Mouse (Mus musculus): ENCODE data around the gene Grin3a. TPM values are rescaled to one million over a fixed set of nuclear protein-coding genes. Genes with fewer than 3 reads are reported as not detected.

The Grin3a gene
- polyA plus RNA-seq, 2 experiments: 0.02 to 0.03 TPM

- DNase-seq (ENCODE audit: low read depth in 3 of 3, low spot score in 3 of 3) (no peak), ATAC-seq (ENCODE audit: insufficient read depth) (no peak)
- H3K9ac ChIP-seq (replicated peaks): no peak overlapping the region
- H3K4me1 ChIP-seq (replicated peaks; ENCODE audit: control insufficient read depth in 2 of 2, insufficient read depth in 2 of 2, low read length in 1 of 2): no peaks in the 10 kb centered on the region
- 64% methylated on average over 2 of the region's 2 CpGs for WGBS (ENCODE audit: insufficient replicate concordance)
- no peaks in the 10 kb centered on the region for H3K36me3 ChIP-seq (replicated peaks; ENCODE audit: control insufficient read depth, insufficient read depth, low read depth)
- H3K27ac ChIP-seq: no peak overlapping the region
- TF ChIP-seq EP300 (IDR thresholded peaks at IDR 0.05; ENCODE audit: low read depth): no peak
- H3K9me3 ChIP-seq (ENCODE audit: control insufficient read depth, low read length): no peaks in the 10 kb centered on the region
- H3K27me3 ChIP-seq (ENCODE audit: control insufficient read depth, insufficient read depth, low read length): no peaks in the 10 kb centered on the region
- H3K4me3 ChIP-seq (ENCODE audit: insufficient read depth in 1 of 2, low read depth in 2 of 2, low read length in 2 of 2): no peak overlapping the region
- H3K4me2 ChIP-seq (ENCODE audit: low read depth): no peak overlapping the region
These were observed 46.2 kb downstream of the Grin3a start for GRCm38 (mm10) chr4:49799338-49799737.

- TF ChIP-seq CTCF (IDR thresholded peaks at IDR 0.05; ENCODE audit: low read depth) (no peak), EP300 (IDR thresholded peaks at IDR 0.05; ENCODE audit: low read depth) (no peak)
- 59% methylated on average over 2 of the region's 2 CpGs for WGBS (ENCODE audit: insufficient replicate concordance)
- H3K36me3 ChIP-seq (replicated peaks; ENCODE audit: control insufficient read depth, insufficient read depth, low read depth): no peaks in the 10 kb centered on the region
- no peak overlapping the region for H3K4me2 ChIP-seq (ENCODE audit: low read depth)
- no peaks in the 10 kb centered on the region for H3K9me3 ChIP-seq (ENCODE audit: control insufficient read depth, low read length)
- H3K4me3 ChIP-seq (ENCODE audit: insufficient read depth in 1 of 2, low read depth in 2 of 2, low read length in 2 of 2): no peak overlapping the region
- ATAC-seq (ENCODE audit: insufficient read depth) (no peak), DNase-seq (ENCODE audit: low read depth in 3 of 3, low spot score in 3 of 3) (no peak)
- no peaks in the 10 kb centered on the region for H3K27me3 ChIP-seq (ENCODE audit: control insufficient read depth, insufficient read depth, low read length)
- H3K27ac ChIP-seq: no peak overlapping the region
- H3K9ac ChIP-seq (replicated peaks): no peak overlapping the region
- H3K4me1 ChIP-seq (replicated peaks; ENCODE audit: control insufficient read depth in 2 of 2, insufficient read depth in 2 of 2, low read length in 1 of 2): no peaks in the 10 kb centered on the region
These were observed 56.6 kb downstream of the Grin3a start for GRCm38 (mm10) chr4:49788971-49789370.

GRCm38 (mm10) chr4:49742847-49743246 is 102.7 kb downstream of the Grin3a start:
- no peak overlapping the region for H3K9ac ChIP-seq (replicated peaks)
- H3K4me1 ChIP-seq (replicated peaks; ENCODE audit: control insufficient read depth in 2 of 2, insufficient read depth in 2 of 2, low read length in 1 of 2): no peaks in the 10 kb centered on the region
- H3K9me3 ChIP-seq (ENCODE audit: control insufficient read depth, low read length): no peaks in the 10 kb centered on the region
- no peak overlapping the region for H3K27ac ChIP-seq
- no peaks in the 10 kb centered on the region for H3K36me3 ChIP-seq (replicated peaks; ENCODE audit: control insufficient read depth, insufficient read depth, low read depth)
- no peak overlapping the region for H3K4me3 ChIP-seq (ENCODE audit: insufficient read depth in 1 of 2, low read depth in 2 of 2, low read length in 2 of 2)
- H3K27me3 ChIP-seq (ENCODE audit: control insufficient read depth, insufficient read depth, low read length): no peaks in the 10 kb centered on the region
- no peak for TF ChIP-seq EP300 (IDR thresholded peaks at IDR 0.05; ENCODE audit: low read depth)
- no peak for TF ChIP-seq CTCF (IDR thresholded peaks at IDR 0.05; ENCODE audit: low read depth)
- ATAC-seq (ENCODE audit: insufficient read depth): no peak
- DNase-seq (ENCODE audit: low read depth in 3 of 3, low spot score in 3 of 3): no peak
- 26% methylated on average over 5 of the region's 5 CpGs for WGBS (ENCODE audit: insufficient replicate concordance)
- no peak overlapping the region for H3K4me2 ChIP-seq (ENCODE audit: low read depth)

- H3K27me3 ChIP-seq (ENCODE audit: control insufficient read depth, insufficient read depth, low read length): no peaks in the 10 kb centered on the region
- DNase-seq (ENCODE audit: low read depth in 3 of 3, low spot score in 3 of 3) (no peak), ATAC-seq (ENCODE audit: insufficient read depth) (no peak)
- 25% methylated on average over 2 of the region's 2 CpGs for WGBS (ENCODE audit: insufficient replicate concordance)
- no peaks in the 10 kb centered on the region for H3K4me1 ChIP-seq (replicated peaks; ENCODE audit: control insufficient read depth in 2 of 2, insufficient read depth in 2 of 2, low read length in 1 of 2)
- no peak overlapping the region for H3K4me2 ChIP-seq (ENCODE audit: low read depth)
- no peaks in the 10 kb centered on the region for H3K9me3 ChIP-seq (ENCODE audit: control insufficient read depth, low read length)
- H3K36me3 ChIP-seq (replicated peaks; ENCODE audit: control insufficient read depth, insufficient read depth, low read depth): no peaks in the 10 kb centered on the region
- H3K9ac ChIP-seq (replicated peaks): no peak overlapping the region
- H3K4me3 ChIP-seq (ENCODE audit: insufficient read depth in 1 of 2, low read depth in 2 of 2, low read length in 2 of 2): no peak overlapping the region
- TF ChIP-seq EP300 (IDR thresholded peaks at IDR 0.05; ENCODE audit: low read depth) (no peak), CTCF (IDR thresholded peaks at IDR 0.05; ENCODE audit: low read depth) (no peak)
- H3K27ac ChIP-seq: no peak overlapping the region
These were observed 103.6 kb downstream of the Grin3a start for GRCm38 (mm10) chr4:49741942-49742341.

GRCm38 (mm10) chr4:49740796-49741766 is 104.5 kb downstream of the Grin3a start:
- no peak for ATAC-seq (ENCODE audit: insufficient read depth)
- H3K4me1 ChIP-seq (replicated peaks; ENCODE audit: control insufficient read depth in 2 of 2, insufficient read depth in 2 of 2, low read length in 1 of 2): no peaks in the 10 kb centered on the region
- H3K27ac ChIP-seq: no peak overlapping the region
- no peak overlapping the region for H3K9ac ChIP-seq (replicated peaks)
- H3K4me3 ChIP-seq (ENCODE audit: insufficient read depth in 1 of 2, low read depth in 2 of 2, low read length in 2 of 2): no peak overlapping the region
- TF ChIP-seq EP300 (IDR thresholded peaks at IDR 0.05; ENCODE audit: low read depth): no peak
- no peak for TF ChIP-seq CTCF (IDR thresholded peaks at IDR 0.05; ENCODE audit: low read depth)
- no peaks in the 10 kb centered on the region for H3K36me3 ChIP-seq (replicated peaks; ENCODE audit: control insufficient read depth, insufficient read depth, low read depth)
- no peaks in the 10 kb centered on the region for H3K27me3 ChIP-seq (ENCODE audit: control insufficient read depth, insufficient read depth, low read length)
- WGBS (ENCODE audit: insufficient replicate concordance): 54% methylated on average over 5 of the region's 5 CpGs
- H3K4me2 ChIP-seq (ENCODE audit: low read depth): no peak overlapping the region
- no peaks in the 10 kb centered on the region for H3K9me3 ChIP-seq (ENCODE audit: control insufficient read depth, low read length)
- DNase-seq (ENCODE audit: low read depth in 3 of 3, low spot score in 3 of 3): no peak
